Mouse (Mus musculus) c-Kit-positive CD71-negative TER-119-negative erythroid progenitor cells, embryonic 14.5 days (primary cell): ENCODE data around the gene Palm.
A peak's percentile ranks its signal among the peaks of the same experiment; 100 is the strongest.

Source experiments
- DNase-seq: peaks from one replicate; pipeline ENCODE4 v3.0.0-alpha.2; 2013; ENCODE audit warnings: low read depth

Palm gene

DNA sequence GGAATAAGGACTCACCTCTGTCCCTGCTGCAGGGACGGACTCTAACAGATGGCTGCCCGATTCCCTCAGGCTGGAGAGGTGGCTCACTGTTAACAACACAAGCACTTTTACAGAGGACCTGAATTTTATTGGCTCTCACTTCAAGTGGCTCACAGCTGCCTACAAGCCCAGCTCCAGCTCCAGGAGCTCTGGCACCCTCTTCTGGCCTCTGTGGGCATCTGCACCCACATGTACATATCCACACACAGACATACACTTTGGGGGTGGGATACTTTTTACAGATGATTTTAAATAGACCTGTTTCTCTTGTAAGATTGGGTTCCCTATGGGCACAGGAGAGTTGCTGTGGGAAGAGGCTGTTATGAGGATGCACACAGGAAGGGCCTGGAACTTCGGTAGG is 21.1 kb upstream of the Palm start:
- DNase-seq, result no peak

GRCm38 (mm10) chr10:79773208-79773607 is 20.2 kb upstream of the Palm start:
- DNase-seq, result no peak

- DNase-seq, result no peak
Observed at GRCm38 (mm10) chr10:79774486-79775279, 18.7 kb upstream of the Palm start.

DNA sequence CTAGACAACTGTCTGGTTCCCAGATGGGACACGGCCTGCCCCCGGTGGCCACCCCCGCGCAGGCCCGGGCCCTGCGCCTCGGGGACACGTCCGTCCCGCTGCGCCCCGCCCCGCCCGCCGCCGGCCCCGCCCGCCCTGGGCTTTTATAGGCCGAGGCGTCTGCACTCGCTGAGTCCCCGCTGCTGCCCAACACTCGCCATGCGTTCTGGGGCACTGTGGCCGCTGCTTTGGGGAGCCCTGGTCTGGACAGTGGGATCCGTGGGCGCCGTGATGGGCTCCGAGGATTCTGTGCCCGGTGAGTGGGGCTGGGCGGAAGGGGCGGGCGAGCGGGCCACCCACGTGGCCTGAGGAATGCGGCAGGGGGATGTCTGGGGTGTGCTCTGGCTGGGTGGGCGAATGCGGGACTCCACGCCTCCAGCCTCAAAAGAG is 16.3 kb upstream of the Palm start, which contains the start of gene Fstl3:
TSS of gene Fstl3 (plus strand) at position 170 of the 429 bp plus-strand sequence.
- no peak for DNase-seq

GRCm38 (mm10) chr10:79778006-79778405 is 15.4 kb upstream of the Palm start:
- DNase-seq, result no peak

DNA sequence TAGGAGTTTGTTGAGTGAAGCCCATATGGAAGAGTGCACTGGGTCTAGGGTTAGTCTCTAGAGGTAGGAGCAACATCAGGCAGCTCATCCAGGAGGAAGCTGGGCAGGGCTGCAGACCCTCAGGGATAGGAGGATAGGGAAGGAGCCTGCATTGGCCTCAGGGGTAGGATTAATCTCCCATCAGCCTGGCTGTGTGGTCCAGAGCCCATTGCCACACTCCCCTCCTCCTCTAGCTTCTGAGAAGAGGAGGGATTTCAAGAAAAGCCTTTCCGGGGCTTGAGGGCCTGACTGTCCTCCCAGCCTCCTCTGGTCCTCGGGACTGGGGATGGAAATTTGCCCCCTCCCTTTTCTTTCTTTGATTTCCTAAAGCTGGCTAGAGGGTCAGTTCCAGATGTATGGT is 14.2 kb upstream of the Palm start:
- DNase-seq, result no peak

DNA sequence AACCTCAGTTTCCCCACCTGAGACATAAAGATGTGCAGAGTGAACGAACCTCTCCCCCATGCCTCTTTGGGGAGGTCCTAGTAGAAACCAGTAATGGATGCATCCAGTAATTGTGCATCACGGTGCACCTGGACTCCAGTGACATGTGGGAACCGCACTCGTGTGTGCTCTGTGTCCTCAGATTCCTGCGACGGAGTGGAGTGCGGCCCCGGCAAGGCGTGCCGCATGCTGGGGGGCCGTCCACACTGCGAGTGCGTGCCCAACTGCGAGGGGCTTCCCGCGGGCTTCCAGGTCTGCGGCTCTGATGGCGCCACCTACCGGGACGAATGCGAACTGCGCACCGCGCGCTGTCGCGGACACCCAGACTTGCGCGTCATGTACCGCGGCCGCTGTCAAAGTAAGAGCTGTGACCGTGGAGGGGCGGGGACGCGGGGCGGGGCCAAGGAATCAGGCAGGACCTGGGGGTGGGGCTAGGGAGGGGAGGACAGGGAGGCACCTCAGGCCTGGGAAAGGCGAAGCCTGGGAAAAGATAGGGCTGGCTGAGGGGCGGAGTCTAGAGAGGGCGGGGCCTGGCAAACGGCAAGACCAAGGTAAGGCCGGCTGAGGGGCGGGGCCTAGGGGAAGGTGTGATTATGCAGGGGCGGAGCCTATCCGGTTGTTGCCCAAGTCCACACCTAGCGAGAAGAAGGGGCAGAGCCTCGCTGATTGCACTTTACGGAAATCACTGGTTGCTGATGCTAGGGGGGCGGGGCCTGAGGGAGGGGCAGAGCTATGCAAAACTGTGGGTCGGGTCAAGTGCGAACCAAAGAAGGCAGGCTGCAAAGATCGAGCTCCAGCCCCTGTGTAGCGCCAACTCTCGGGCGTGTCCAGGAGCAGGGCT is 13.3 kb upstream of the Palm start:
- peak; percentile 95 for DNase-seq

DNA sequence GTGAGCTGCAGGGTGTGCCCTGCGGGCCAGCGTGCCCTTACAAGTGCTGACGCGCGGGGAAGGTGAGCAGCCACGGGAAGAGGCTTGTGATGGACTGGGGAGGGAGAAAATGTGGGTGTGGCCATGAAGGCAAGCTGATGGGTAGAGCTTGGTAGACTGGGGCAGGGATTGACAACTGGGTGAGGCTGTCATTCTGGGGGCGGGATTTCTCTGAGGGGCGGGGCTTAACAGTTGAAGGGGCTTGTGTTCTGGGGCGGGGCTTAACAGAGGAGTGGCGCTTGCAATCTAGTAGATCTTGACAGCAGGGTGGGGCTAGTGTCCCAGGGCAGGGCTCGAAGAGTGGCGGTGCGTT is 12.7 kb upstream of the Palm start:
- peak; percentile 79 for DNase-seq

DNA sequence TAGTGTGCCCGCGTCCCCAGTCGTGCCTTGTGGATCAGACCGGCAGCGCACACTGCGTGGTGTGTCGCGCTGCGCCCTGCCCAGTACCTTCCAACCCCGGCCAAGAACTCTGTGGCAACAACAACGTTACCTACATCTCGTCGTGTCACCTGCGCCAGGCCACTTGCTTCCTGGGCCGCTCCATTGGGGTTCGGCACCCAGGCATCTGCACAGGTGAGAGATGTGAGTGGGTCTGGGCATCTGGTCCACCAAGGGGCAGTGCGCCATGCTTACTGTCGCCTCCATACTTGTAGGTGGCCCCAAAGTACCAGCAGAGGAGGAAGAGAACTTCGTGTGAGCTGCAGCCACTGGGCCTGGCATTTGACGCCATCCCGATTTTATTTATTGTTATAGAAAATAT is 12.2 kb upstream of the Palm start:
- DNase-seq, result no peak

- no peak for DNase-seq
Observed at GRCm38 (mm10) chr10:79781956-79782355, 11.4 kb upstream of the Palm start.

DNA sequence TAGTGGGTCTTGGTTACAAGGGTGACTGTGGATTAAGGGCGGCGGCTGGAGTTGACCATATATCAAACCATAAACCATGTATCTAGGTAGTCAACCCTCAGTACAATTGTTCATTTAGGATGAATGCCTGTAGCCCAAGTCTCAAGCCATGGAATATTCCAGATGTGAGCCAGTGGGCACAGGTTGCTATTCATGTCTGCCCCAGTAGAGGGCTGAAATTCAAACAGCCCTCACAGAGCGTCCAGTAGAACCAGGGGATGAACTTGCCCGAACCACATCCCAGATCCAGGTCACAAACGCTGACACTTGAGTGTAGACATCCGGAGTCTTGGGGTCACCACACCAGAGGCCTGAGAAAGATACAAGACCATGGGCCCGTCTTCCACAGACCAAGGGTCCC is 10.3 kb upstream of the Palm start:
- DNase-seq, result no peak

DNA sequence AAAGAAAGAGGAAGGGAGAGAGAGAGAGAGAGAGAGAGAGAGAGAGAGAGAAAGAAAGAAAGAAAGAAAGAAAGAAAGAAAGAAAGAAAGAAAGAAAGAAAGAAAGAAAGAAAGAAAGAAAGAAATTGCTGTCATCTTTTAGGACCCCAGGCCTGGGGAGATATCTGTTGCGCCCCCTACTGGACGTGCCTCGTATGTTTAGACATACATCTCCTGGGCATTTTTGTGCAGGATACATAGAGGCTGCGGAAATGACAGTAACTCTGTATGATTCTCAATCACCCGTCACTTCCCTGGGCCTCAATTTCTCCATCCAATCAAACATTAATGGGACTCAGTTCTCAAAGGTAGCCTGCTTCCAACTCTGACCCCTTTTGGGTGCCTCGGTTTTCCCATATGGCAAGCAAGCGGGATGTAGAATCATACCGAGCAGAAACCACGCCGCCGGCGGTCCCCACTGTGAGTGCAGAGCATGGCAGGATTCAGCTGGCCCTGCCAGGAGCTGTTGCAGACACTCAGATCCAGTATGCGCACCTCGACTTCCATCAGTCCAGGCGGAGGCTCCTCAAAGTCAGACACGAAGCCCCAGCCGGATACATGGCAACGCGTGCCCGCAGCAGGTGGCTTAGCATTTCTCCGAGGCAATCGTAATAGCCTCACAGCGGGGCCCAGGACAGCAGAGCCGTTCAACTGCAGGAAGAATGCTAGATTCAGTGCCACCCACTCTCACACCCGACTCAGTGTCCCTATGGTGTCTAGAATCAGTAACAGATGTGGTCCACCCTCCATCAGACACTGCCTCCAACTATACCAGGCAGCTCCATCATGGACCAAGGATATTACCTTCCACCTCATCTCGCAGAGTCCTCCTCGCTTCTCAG is 9.2 kb upstream of the Palm start:
- peak; percentile 62 for DNase-seq

DNA sequence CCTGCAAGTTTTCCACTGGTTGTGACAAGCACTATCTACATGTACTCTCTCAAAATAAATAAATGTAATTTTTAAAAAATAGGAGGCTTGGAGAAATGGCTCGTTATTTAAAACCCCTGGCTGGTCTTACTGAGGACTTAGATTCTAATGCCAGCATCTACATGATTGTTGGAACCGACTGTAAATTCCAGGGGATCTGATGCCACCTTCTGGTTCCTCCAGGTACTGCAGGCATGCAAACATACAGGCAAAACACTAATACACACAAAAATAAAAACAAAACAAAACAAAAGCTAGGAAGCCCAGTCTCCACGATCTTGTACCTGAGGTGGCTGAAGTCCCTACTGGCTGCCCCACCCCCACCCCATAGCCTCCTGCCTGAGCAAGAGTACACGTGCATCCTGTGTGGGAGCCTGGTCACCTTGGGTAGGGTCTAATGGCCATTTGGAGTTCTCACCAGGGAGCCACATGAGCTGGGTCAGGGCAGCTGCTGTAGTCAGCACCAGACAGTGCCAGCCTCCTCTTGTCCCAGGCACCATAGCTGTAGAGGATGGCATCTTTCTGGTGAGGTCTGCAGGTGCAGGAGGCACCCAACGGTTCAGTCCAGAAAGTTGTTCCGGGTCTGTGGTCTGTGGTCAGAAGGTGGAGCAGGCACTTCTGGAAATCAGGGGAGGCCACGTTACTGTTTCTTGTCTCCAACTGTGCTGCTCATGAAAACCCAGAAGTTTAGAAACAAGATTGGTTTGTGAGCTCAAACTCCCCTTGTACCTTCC is 4.8 kb upstream of the Palm start:
- peak; percentile 75 for DNase-seq

DNA sequence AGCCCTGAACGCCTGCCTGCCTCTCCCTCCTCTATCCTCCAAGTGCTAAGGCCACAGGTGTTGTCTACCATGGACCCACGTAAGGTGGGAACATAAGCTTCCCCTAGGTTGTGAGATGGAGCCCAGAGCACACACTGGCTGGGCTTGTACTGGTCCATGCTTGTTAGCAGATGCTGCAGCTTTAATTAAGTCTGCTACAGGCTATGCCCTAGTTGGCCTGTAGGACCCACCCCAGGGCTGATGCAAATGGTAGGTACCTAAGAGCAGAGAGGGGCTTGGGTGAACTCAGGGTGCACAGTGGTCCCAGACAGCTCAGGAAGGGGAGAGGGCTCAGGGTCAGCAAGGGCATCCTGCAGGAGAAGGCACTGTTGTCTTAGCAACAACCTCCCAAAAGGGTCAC is 3.8 kb upstream of the Palm start:
- DNase-seq, result no peak

DNA sequence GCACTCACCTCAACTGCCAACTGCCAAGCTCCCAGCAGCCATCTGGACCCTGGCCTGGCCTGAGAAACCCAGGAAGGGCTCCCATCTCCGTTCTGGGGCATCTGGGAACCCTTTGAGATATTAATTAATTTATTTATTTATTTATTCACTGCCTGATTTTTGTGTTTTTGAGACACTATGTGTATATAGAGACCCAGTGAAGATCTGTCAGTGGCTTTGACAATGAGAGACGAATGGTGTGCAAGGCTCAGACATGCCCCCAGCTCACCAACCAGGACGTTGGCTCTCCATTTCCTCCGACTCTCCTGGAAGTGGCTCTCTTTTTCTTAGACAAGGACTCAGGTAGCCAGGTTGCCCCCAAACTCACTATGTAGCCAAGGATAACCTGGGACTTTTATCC is 2.5 kb upstream of the Palm start, which contains the start of gene Prss57:
TSS of gene Prss57 (minus strand) at position 101 of the 400 bp plus-strand sequence.
- DNase-seq, result no peak

DNA sequence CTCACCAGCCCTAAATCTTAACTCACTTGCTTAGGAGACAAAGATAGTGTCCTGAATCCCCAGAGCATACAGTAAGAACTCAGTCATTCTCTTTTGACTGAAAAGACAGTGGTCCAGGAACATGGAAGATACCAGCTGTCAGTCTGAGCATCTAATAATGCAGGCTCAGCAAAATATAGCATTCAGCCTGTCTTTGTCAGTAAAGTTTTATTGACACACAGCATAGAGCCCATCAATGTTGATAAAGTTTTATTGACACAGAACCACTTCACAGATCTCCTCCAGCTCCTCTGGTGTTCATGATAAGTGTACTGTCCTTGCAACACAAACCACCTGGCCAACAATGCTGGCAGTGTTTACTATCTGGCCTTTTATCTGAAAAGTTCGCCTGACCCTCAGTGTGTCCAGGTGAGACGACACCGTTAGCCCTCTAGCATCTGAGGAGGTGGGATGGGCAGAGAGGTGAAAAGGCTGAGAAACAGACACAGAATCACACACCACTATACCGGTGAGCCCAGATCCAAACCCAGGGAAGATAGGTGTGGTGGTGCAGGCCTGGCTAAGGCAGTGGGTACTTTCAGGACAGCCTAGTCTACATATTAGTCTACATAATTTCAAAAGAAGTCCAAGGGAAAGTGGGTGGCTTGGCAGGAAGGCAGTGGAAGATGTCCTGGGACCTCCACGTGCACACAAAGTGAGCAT is 882 bp upstream of the Palm start:
- no peak for DNase-seq

GRCm38 (mm10) chr10:79793738-79794490 is 542 bp downstream of the Palm start:
- DNase-seq, result no peak

- DNase-seq, result no peak
Observed at GRCm38 (mm10) chr10:79794491-79794931, 1.1 kb downstream of the Palm start.

DNA sequence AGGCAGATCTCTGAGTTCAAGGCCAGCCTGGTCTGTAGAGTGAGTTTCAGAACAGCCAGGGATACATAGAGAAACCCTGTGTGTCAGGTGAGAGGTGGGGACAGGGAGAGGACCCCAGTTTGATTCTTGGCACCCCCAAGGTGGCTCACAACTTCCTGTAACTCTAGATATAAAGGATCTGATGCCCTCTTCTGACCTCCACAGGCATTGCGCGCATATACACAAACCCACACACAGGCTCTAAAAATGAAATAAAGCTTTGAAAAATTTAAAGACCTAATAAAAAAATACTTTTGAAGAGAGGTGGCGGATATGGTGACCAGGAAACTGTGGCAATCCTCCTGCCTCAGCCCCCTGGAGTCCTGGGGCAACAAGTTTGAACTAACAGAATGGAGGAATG is 2.5 kb downstream of the Palm start:
- no peak for DNase-seq

DNA sequence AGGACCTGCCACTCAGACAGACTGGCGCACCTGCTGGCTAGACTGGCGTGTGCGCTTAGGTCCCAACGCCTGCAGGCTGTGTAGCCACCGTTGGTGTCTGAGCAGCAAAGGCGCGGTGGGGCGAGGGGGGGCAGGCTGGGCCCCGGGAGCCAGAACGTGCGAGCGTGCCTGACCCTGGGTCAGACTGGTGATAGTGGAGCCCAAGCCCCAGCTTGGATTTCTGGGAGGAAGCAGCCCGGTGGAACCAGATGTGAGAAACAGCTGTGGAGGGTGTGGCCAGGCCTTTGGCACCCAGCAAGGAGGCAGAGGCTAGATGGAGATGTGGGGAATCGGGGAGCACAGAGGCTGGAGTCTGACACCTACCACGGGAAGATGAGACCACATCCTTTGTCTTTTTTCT is 4.0 kb downstream of the Palm start:
- no peak for DNase-seq
